Mouse (Mus musculus) spleen, postnatal 4 days (tissue): ENCODE data around the gene 2310033P09Rik.
A peak's percentile ranks its signal among the peaks of the same experiment; 100 is the strongest.

Experiments used
- DNase-seq, 2 experiments: peaks; one replicate each; pipeline ENCODE4 v3.0.0; 2022; ENCODE audit warnings: low spot score in 2 of 2

The 2310033P09Rik gene

GRCm38 (mm10) chr11:59208153-59208831 lies at the start of gene 2310033P09Rik:
2310033P09Rik (plus strand) TSS chr11:59208321.
- peak; percentile 91 to 96 for DNase-seq

GRCm38 (mm10) chr11:59159099-59159498 lies 49.0 kb upstream of the 2310033P09Rik start:
- no peak for DNase-seq

- DNase-seq: no peak
These were observed 48.6 kb upstream of the 2310033P09Rik start for GRCm38 (mm10) chr11:59159558-59159957.

GRCm38 (mm10) chr11:59161398-59161797 lies 46.7 kb upstream of the 2310033P09Rik start:
- DNase-seq: no peak

- no peak for DNase-seq
These were observed 45.5 kb upstream of the 2310033P09Rik start for GRCm38 (mm10) chr11:59162443-59163254.

- peak; percentile 97 for DNase-seq
These were observed 44.6 kb upstream of the 2310033P09Rik start, which contains the start of gene Iba57 for GRCm38 (mm10) chr11:59163255-59164236. Iba57 (minus strand) TSS chr11:59163739.

GRCm38 (mm10) chr11:59164384-59164783 lies 43.7 kb upstream of the 2310033P09Rik start:
- DNase-seq: peak; percentile 85 to 86

GRCm38 (mm10) chr11:59165616-59166241 lies 42.4 kb upstream of the 2310033P09Rik start:
- DNase-seq: no peak

- DNase-seq: peak in 1 of 2 experiments; percentile 57
These were observed 38.3 kb upstream of the 2310033P09Rik start for GRCm38 (mm10) chr11:59169807-59170206.

- peak in 1 of 2 experiments; percentile 50 for DNase-seq
These were observed 37.6 kb upstream of the 2310033P09Rik start for GRCm38 (mm10) chr11:59170549-59170948.

- no peak for DNase-seq
These were observed 33.8 kb upstream of the 2310033P09Rik start for GRCm38 (mm10) chr11:59174189-59174838.

- no peak for DNase-seq
These were observed 31.6 kb upstream of the 2310033P09Rik start for GRCm38 (mm10) chr11:59176475-59176874.

- no peak for DNase-seq
These were observed 31.2 kb upstream of the 2310033P09Rik start for GRCm38 (mm10) chr11:59176921-59177320.

- no peak for DNase-seq
These were observed 25.2 kb upstream of the 2310033P09Rik start, which contains the start of gene Gjc2 for GRCm38 (mm10) chr11:59182864-59183331. Gjc2 (minus strand) TSS chr11:59183213.

- DNase-seq: peak; percentile 69 to 81
These were observed 24.3 kb upstream of the 2310033P09Rik start for GRCm38 (mm10) chr11:59183821-59184220.

GRCm38 (mm10) chr11:59185490-59185889 lies 22.6 kb upstream of the 2310033P09Rik start:
- no peak for DNase-seq

GRCm38 (mm10) chr11:59187706-59188105 lies 20.4 kb upstream of the 2310033P09Rik start:
- no peak for DNase-seq

GRCm38 (mm10) chr11:59191231-59192058 lies 16.7 kb upstream of the 2310033P09Rik start:
- peak; percentile 87 to 91 for DNase-seq

- no peak for DNase-seq
These were observed 16.1 kb upstream of the 2310033P09Rik start, which contains the start of gene Guk1 for GRCm38 (mm10) chr11:59192059-59192386. Guk1 (minus strand) TSS chr11:59192212.
